Mouse (Mus musculus): Measurements from ENCODE around the gene Slc25a42.

Slc25a42 gene

DNA sequence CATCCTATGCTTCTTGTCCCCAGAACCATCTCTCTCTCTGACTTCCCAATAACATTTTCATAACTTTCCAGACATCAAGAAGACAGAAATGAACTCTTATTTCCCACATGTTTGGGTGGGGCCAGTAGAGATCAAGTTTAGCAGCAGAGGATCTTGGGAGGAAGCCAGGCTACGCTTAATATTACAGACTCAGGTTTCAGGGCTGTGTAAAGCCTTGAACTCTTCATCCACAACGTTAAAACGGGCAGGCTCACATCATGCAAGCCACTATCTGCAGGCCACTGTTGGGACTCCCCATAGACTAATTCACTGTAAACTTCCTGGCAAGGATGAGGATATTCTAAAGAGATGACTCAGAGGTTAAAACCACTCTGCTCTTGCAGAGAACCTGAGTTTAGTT is 2.3 kb upstream of the Slc25a42 start:
- no peak for DNase-seq

DNA sequence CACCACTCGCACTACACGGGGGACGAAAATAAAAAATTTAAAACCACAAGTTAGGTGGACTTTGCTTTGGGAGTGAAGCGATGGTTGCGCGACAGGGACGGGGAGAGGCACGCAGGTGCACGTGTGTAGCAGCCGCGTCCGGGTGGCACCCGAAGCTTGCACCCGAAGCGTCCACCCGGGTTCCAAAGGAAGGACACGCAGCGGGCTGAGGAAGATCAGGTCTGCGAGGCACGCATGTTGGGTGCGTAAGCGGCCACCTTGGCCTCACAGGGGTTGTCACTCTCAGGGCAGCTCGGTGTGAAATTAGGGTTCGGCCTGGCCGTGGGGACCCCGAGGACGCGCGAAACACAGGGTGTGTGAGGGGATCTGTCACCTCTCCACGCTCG is 386 bp downstream of the Slc25a42 start:
- no peak for DNase-seq

DNA sequence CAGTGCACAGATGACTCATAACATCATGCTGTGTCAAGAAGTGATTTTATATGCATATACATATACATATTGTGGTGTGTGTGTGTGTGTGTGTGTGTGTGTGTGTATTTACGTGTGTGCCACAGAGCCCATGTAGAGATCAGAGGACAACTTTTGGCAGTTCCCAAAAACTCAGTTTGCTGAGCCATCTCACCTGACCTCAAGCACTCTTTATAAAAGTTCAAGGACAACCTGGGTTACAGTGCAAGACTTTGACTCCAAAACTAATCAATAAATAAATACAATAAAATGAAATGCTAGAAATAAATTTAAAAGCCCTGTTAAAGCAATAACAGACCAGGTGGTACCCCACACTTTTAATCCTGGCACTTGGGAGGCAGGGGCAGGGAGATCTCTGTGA is 830 bp downstream of the Slc25a42 start:
- DNase-seq: no peak

DNA sequence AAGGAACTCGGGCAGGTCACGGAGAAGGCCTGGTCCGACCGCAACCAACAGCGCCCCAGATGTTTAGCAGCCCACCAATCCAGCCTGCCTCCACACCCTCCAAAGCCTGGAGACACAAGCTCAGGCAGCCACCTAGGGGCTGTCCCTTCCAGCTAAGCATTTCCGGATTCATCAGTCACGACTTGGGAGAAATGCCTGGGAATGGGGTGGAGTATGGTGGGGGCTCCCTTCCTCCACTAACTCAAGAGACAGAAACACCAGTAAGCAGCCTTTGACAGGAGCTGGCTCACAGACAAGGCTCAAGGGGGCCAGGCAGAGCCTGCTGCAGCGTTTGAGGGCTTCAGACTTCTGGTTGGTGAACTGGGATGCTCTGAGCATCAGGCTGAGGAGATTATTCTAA is 1.6 kb downstream of the Slc25a42 start:
- no peak for DNase-seq

DNA sequence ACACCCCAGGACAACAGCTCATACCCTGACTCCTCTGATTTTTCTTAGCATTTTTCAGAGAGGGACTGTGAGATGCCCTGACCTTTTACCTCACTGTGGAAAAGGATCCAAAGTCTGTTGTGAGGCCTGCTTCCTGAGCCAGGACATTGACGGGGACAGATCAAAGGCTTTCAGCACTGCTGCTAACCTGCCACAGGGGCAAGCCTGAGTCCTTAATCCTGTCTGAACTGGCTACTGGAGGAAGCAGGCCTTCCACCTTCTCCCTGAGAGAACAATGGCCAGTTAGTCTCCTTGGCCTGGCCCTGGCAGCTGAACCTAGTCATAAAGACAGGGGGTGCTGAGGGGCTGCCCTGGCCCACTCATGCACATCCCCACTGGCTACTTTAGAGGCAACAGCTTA is 4.0 kb downstream of the Slc25a42 start:
- DNase-seq: peak; percentile 65 to 78

DNA sequence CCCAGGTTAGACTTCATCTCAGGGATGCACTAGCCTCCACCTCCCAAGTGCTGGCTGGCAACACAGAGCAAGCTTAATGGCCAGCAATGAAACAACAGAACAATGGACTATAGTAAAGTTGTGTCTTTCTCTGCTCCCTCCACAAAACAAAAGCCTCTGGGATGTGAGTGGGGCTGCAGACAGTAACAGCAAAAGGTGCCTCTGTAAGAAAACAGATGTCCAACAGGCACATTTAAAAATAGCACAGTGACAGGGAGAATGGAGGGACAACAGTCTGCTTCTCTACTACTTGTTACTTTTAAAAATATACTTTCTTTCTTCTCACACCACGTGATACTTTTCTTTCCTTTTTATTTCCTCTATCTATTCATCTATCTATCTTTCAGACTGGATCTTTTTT is 7.3 kb downstream of the Slc25a42 start:
- DNase-seq: no peak

DNA sequence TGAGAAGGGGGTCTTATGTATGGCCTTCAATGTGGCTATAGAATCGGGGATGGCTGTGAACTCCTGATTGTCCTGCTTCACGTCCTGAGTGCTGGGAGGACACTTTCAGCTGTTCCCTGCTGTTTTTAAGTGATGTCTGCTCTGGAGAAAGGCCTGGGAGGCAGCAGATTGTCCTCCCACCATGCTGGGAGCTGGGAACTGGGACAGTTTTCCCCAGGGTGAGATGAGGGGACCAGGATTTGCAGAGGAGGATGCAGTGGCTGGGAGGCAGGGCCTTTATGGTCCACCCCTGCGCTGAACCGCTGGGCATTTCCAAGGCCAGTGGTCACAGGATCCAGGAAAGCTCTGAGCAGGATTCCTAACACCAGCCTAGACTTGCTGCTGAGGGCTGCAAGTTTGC is 9.0 kb downstream of the Slc25a42 start:
- DNase-seq: no peak

DNA sequence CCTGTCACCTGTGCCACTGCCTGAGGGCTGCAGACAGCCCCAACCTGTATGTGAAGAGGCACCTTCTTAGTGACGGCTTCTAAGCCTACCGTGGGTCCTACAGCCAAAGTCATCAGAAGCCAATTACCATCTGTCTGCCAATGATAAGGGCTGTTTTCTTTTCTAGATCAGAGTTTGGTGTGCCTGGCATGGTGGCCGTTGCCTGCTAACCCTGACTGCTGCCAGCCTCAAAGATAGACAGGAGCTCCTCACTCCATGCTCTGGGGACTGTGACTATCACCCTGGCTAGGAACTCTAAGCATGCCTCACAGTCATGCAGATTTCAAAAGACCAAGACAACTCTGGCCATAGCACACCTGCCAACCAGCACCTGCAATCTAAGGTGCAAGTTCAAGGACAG is 10.7 kb downstream of the Slc25a42 start:
- DNase-seq: no peak

DNA sequence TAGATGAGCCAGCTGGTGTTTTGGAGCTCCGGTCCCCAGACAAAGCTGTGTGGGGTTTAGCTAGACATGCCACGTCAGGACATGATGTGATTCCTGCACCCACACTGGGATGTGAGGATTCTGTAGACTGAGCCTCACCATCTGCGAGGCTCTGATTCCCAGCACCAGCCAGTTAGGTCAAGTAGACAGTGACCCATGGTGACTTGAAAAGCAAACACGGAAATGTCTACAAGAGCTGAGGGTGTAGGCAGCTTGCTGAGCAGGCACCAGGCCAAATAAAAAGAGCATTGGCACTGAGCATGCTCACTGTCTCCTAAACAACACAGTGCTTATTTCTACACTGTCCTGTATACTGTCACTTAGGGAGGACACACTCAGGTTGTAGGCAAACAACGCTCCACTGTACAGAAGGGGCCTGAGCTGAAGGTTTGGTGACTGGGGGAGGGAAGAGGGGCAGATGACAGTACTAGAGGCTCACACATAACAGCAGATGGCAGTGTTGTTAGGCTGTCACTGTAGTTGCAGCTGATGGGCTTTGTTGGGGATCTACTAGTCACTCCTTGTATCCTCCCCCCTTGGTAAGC is 11.9 kb downstream of the Slc25a42 start:
- DNase-seq: peak in 1 of 2 experiments; percentile 49

DNA sequence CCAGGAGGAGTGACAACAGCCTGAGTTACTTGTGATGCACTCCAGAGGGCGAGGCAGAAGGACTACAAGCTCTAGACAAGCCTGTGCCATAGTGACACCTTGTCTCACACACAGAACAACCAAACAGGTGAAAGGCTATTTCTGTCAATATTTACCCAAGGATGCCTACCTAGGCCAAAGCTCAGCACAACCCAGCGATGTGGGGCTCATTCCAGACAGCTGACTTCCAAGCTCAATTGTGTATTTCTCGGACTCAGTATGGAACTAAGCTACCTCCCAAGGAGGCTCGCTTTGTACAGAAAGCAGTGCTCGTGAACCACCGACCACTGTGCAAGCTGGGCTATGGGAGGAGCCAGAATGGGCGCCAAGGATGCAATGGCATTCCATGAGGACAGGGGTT is 14.5 kb downstream of the Slc25a42 start:
- DNase-seq: peak; percentile 61 to 80

DNA sequence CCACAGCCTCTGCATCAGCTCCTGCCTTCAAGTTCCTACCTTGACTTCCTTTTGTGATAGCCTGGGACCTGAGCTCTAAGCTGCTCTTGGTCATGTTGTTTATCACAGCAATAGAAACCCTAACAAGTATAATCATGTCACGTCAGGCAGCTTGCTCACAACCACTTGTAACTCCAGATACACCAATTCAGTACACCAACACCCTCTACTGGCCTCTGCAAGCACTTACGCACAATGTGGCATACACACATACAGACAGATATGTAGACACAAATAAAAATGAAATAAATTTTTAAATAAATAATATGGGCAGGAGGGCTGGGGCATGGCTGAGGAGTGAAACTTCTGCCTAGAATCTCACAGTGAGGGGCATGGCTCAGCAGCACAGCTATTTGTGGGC is 16.3 kb downstream of the Slc25a42 start:
- no peak for DNase-seq

DNA sequence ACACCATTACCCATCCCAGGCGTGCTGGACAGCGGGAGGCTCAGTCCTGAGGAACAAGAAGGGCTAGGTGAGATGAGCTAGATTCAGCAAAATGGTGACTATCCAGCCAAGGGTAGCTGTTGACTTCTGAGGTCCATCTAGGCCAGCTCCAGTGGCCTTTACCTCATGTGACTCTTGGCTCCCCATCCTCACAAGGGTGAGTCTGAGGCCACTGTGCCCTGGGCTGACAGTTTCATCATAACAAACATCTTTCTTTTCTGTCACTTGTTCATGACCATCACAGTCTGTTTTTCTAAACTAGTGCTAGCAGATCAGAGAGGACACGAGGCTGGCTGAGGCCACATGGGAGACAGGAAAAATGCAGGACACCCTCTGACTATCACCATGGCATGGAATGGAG is 17.9 kb downstream of the Slc25a42 start:
- DNase-seq: no peak

DNA sequence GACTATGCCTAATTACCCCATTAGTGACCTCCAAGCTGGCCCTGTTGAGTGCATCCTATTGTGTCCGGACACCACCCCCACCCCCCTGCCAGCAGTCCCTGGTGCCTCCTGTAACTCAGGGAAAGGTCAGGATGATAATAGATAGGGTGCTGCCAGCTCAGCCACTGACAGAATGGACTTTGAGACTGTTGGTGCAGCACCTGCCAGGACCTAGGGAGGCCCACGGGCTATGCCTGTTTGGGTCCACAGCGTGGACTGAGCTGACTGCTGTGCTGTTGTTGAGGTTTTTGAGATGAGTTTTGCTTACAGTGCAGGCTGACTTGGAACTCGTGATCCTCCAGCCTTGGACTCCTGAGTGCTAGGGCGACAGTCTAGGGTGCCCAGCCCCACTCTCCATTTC is 18.9 kb downstream of the Slc25a42 start:
- DNase-seq: peak; percentile 81 to 90

DNA sequence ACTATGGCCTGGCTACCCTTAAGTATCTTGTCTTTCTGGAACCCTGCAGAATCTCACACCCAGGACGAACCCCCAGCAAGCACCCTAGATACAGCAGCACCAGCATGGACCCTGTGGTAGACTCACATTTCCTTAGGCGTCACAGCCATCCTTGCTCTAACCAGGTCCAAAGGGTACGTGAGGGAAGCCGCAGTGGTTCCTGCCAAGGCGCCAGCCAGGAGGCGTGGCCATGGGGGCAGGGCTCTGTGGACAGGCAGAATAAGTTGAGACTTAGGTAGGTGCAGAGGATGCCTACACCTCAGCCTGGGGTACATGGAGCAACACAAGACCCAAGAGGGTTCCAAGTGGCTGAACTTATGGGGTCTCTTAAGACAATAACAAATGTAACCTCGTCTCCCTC is 23.4 kb downstream of the Slc25a42 start:
- peak; percentile 91 to 94 for DNase-seq

DNA sequence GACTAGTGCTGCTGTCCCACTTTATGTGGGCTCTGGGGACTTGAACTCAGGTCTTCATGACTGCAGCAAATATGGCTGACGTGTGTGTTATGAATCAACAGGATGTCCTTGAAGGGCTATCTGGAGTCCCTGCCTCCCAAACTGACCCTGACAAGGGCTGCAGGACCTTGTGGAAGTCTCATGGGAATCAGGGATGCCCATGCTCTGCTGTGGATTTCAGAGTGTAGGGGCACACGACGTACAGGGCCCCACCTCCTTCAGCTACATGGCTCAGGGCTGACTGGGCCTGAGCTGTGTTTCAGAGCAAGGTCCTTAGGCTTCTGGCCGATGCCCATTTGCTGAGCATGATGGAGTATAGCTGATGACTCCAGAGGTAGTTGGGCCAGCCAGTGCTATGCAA is 28.9 kb downstream of the Slc25a42 start:
- DNase-seq: no peak

DNA sequence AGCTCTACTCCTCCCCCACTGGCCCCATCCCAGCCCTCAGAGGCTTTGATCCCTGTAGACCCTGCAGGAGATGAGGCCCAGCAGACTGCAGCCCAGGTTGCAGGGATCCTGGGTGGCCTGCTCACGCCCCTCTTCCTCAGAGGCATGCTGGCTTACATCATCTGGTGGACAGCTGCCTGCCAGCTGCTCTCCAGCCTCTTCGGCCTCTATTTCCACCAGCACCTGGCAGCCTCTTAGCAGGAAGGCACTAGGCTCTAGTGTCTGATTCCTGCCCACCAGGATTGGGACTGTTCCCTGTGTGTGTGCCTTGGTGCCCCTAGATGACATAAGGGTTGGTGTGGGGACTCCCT is 30.2 kb downstream of the Slc25a42 start:
- DNase-seq: no peak

DNA sequence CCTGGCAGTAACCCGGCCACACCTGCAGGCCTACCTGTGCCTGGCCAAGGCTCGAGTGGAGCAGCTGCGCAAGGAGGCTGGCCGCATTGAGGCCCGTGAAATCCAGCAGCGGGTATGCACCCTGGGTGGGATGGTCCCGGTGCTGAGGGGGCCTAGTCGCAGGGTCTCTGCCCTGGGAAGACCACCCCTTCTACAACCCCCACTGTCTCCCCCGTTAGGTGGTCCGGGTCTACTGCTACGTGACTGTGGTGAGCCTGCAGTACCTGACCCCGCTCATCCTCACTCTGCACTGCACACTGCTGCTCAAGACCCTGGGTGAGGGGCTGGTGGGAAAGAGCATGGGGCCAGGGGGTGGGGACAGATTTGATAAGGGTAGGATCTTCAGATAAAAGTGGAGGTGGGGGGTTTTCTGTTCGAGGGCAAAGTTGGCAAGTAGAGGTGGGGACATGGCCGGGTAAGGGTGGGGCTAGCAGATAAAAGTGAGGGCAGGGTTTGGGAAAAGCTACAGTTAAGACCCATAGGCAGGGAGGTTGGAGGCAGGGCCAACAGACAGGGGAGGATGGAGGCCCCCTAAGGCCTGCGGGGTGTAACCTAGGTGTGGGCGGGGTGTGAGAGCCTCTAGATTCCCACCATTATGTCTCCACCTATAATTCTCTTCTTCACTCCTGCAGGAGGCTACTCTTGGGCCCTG is 30.7 kb downstream of the Slc25a42 start:
- no peak for DNase-seq

DNA sequence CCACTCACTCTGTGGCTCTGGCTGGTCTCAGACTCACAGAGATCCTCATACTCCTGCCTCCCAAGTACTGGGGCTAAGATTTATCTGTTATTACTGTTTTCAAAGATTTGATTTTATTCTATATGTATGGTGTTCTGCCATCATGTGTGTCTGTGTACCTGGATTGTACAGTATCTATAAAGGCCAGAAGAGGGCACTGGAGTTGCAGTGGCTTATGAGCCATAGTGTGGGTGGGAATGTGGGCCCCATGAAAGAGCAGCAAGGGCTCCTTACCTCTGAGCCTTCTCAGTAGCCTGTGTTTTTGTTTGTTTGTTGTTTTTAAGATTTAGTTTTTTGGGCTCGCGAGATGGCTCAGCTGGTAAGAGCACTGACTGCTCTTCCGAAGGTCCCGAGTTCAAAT is 33.0 kb downstream of the Slc25a42 start:
- DNase-seq: no peak

DNA sequence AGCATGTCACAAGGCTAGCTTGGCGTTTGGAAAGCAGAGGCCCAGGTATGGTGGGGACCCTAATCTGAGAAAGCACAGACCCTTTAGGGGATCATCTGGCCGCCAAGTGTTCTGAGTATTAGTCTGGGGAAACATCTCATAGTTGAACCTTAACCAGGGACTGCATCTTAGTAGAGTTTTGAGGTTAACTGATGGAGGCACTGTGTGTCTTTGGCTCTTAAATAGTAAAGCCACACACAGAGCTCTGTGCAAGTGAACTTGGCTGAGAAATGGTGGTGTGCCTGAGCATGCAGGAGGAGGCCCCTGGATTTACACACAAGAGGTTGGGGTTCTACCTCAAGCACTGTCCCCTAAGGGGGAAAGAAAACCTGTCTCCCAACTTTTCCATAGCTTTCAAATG is 33.9 kb downstream of the Slc25a42 start:
- DNase-seq: no peak

DNA sequence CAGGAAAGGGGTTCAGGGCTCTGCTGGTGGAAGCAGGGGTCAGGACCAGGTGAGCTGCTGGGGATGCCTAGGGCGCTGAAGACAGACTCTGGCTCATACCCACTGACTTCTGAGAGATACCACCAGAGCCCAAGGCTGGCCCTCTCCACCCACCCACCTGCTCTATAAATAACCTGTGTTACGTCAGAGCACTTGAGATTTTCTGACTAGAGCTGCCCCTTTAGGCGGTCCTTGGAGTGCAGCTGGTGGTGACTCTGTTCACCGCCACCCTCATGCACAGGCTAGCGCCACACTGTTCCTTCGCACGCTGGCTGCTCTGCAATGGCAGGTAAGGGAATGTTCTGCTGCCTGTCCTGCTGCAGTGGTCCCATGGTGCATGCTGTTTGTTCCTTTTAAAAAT is 38.0 kb downstream of the Slc25a42 start:
- DNase-seq: no peak

DNA sequence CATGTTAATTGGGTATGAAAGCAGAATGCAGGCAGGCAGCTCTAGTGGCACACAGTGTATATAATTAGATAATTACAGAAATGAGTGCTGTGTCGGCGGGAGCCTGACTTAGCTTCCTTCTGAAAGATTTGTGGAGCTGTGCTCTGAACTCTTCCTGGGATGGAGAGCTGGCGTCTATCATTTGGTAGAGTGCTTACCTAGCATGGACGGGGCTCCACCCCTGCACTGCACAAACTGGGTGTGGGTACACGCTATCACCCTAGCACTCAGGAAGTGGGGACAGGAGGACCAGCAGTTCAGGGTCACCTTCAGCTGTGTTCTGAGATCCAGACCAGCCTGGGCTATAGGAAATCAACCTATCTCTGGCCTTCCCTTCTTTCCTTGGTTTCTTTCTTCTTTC is 38.8 kb downstream of the Slc25a42 start:
- DNase-seq: no peak

DNA sequence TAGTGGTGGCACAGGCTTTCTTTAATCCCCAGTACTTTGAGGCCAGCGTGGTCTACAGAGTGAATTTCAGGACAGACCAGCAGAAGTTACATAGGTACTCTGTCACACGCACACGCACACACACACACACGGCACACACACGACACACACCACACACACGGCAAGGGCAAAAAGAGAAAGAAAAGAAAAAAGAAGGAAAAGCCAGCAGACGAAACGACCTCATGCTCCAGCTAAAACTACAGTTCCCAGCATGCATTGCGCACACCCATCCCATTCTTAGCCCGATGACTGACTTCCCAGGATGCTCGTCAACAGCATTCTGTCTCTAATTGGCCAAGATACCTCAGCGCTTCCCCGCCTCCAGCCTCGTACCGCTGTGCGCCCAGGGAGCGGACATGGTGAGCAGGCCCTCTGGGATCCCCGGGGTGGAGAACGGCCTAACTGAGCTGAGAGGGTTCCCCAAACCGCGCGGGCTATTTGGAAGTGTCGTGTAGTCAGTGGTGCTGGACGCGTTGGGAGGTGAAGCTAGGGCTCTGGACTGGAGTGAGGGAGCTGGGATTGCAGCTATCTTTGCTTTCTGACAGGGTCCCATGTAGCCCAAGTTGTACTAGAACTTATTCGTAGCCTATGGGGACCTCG is 39.9 kb downstream of the Slc25a42 start, which contains the start of gene Tmem161a:
TSS of gene Tmem161a (plus strand) at position 314 of the 639 bp plus-strand sequence.
- peak; percentile 94 to 95 for DNase-seq

DNA sequence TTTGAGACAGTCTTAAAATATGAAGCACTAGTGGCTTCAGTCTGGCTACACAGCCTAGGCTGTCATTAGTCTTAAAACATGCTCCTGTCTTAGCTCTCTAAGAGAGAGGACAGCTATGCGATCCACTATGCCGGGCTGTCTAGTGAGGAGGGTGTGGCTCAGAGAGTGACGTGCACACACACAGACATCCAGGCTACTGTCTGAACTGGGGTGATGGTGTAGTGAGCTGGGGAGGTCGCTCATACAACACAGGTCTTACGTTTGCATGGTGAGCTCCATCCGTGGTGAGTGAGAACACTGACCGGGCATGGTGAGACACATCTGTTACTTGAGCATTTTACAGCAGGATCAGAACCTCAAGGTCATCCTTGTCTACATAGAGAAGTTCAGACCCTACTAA is 40.9 kb downstream of the Slc25a42 start:
- no peak for DNase-seq

DNA sequence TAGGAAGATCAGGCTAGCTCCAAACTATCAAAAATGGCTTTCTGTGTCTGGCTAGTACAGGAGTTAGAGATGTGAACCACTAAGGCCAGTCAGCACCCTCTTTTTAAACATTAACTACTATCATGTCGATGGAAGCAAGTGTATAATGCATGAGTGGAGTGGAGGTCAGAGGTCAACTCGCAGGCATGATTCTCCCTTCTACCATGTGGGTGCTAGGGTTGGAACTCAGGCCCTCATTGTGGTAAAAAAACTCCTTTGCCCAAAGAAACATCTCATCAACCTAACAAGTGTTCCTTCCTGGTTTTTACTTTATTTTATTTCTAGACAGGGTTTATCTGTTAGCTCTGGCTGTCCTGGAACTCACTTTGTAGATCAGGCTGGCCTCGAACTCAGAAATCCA is 41.4 kb downstream of the Slc25a42 start:
- peak; percentile 72 to 78 for DNase-seq

DNA sequence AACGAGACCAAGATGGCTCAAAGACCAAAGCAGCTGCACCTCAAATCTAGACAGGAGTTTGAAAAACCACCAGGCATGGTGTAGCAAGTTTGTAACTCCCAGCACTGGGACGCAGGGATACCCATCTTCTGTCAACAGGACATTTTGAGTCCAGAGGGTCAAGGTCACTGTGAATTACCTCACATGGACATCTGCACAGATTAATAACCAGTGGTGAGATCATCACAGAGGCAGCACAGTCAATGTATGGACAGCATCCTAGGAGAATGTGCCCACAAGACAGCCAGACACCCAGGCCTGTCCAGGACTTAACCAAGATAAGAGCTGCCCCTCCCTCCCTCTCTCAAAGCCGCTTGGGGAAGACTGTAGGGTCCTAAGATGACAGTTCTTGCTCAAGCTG is 42.0 kb downstream of the Slc25a42 start:
- no peak for DNase-seq
